Mouse (Mus musculus) myocyte (in vitro differentiated cells): ENCODE data around the gene F2rl3. TPM values are rescaled to one million over a fixed set of nuclear protein-coding genes. Genes with fewer than 3 reads are reported as not detected.

ENCODE experiments used
- H3K27me3 ChIP-seq: one replicate; pipeline ENCODE4 v1.6.1; 2011; ENCODE audit not compliant: control insufficient read depth, insufficient read depth, insufficient read length
- H3K36me3 ChIP-seq: one replicate; pipeline ENCODE4 v1.6.1; 2011; ENCODE audit not compliant: control insufficient read depth, insufficient read depth
- H3K4me2 ChIP-seq: one replicate; pipeline ENCODE4 v1.6.1; 2011; ENCODE audit warnings: low read depth, control low read depth
- H3K4me3 ChIP-seq: one replicate; pipeline ENCODE4 v1.5.1; 2011; ENCODE audit warnings: mild to moderate bottlenecking, control low read depth, moderate library complexity
- H3K79me2 ChIP-seq: one replicate; pipeline ENCODE4 v1.6.1; 2011; ENCODE audit not compliant: control insufficient read depth, insufficient read depth
- H3ac ChIP-seq: one replicate; pipeline ENCODE4 v1.6.1; 2011; ENCODE audit not compliant: control insufficient read depth, insufficient read length
- CEBPB ChIP-seq: IDR thresholded peaks from 2 replicates; pipeline ENCODE4 v1.6.1; 2011; ENCODE audit warnings: mild to moderate bottlenecking, moderate library complexity; ENCODE audit not compliant: poor library complexity, insufficient read depth, severe bottlenecking
- E2F4 ChIP-seq: IDR thresholded peaks from one replicate; pipeline ENCODE4 v1.6.1; 2011; ENCODE audit warnings: mild to moderate bottlenecking, control low read depth, moderate library complexity; ENCODE audit not compliant: insufficient read depth
- MAX ChIP-seq: IDR thresholded peaks from one replicate; pipeline ENCODE4 v1.6.1; 2011; ENCODE audit warnings: low read depth, mild to moderate bottlenecking, control low read depth
- MYOD1 ChIP-seq, 3 experiments: IDR thresholded peaks; one replicate each; pipeline ENCODE4 v1.6.1; 2011; ENCODE audit warnings: control low read depth in 2 of 3, low read depth in 2 of 3, mild to moderate bottlenecking in 2 of 3, moderate library complexity in 1 of 3; ENCODE audit not compliant: insufficient read length in 2 of 3, control insufficient read depth in 1 of 3
- MYOG ChIP-seq, 3 experiments: IDR thresholded peaks; one replicate each; pipeline ENCODE4 v1.6.1; 2011; ENCODE audit warnings: control low read depth in 2 of 3, low read depth in 2 of 3, mild to moderate bottlenecking in 2 of 3; ENCODE audit not compliant: insufficient read length in 2 of 3, control insufficient read depth in 1 of 3, insufficient read depth in 1 of 3
- POLR2A ChIP-seq: IDR thresholded peaks from one replicate; pipeline ENCODE4 v1.6.1; 2011; ENCODE audit warnings: low read depth, mild to moderate bottlenecking, control low read depth, moderate library complexity; ENCODE audit not compliant: insufficient read length
- POLR2AphosphoS2 ChIP-seq: IDR thresholded peaks from one replicate; pipeline ENCODE4 v1.6.1; 2011; ENCODE audit warnings: low read depth, control low read depth; ENCODE audit not compliant: insufficient read length
- REST ChIP-seq: IDR thresholded peaks from one replicate; pipeline ENCODE4 v1.6.1; 2011; ENCODE audit warnings: mild to moderate bottlenecking, control low read depth, moderate library complexity; ENCODE audit not compliant: insufficient read depth, insufficient read length
- SRF ChIP-seq: IDR thresholded peaks from one replicate; pipeline ENCODE4 v1.6.1; 2011; ENCODE audit warnings: low read depth; ENCODE audit not compliant: control insufficient read depth, insufficient read length
- TCF12 ChIP-seq: IDR thresholded peaks from one replicate; pipeline ENCODE4 v1.6.1; 2011; ENCODE audit warnings: mild to moderate bottlenecking, control low read depth; ENCODE audit not compliant: poor library complexity, insufficient read depth, severe bottlenecking
- TCF3 ChIP-seq: IDR thresholded peaks from one replicate; pipeline ENCODE4 v1.6.1; 2011; ENCODE audit warnings: low read depth, control low read depth; ENCODE audit not compliant: insufficient read length
- USF1 ChIP-seq: IDR thresholded peaks from one replicate; pipeline ENCODE4 v1.6.1; 2011; ENCODE audit warnings: low read depth, mild to moderate bottlenecking, control low read depth, moderate library complexity
- polyA plus RNA-seq: library from polyadenylated mRNA; unstranded; fragments of >200 nt; fragmentation: generic; extraction: Trizol; gene quantifications from one replicate; pipeline ENCODE4 v1.2.1, GENCODE M21; 2012; ENCODE audit warnings: missing spikeins

F2rl3 gene
- 1.4 TPM for polyA plus RNA-seq

GRCm38 (mm10) chr8:72761322-72762051 is at the start of gene F2rl3:
Gene F2rl3, plus strand, starts transcription at chr8:72761880.
- H3K36me3 ChIP-seq: peaks cover 5% of the 10 kb centered on the region
- no peak within 1 kb of the TSS for H3K4me2 ChIP-seq
- H3K27me3 ChIP-seq: no peaks in the 10 kb centered on the region
- no peak within 1 kb of the TSS for H3K4me3 ChIP-seq
- H3ac ChIP-seq: no peak within 1 kb of the TSS
- TF ChIP-seq POLR2AphosphoS2: no peak
- TF ChIP-seq SRF: no peak
- TF ChIP-seq TCF3: no peak
- TF ChIP-seq TCF12: no peak
- TF ChIP-seq E2F4: no peak
- TF ChIP-seq CEBPB: no peak
- TF ChIP-seq MYOD1 (IDR thresholded peaks at IDR 0.05; ENCODE audit: control insufficient read depth in 1 of 3, insufficient read length in 2 of 3, low read depth in 2 of 3): no peak
- TF ChIP-seq USF1: no peak
- no peak for TF ChIP-seq POLR2A
- TF ChIP-seq REST: no peak
- TF ChIP-seq MYOG (IDR thresholded peaks at IDR 0.05; ENCODE audit: control insufficient read depth in 1 of 3, insufficient read depth in 1 of 3, insufficient read length in 2 of 3, low read depth in 2 of 3): no peak
- TF ChIP-seq MAX: no peak
- no peaks in the 10 kb centered on the region for H3K79me2 ChIP-seq

GRCm38 (mm10) chr8:72712569-72712968 is 49.1 kb upstream of the F2rl3 start:
- TF ChIP-seq MAX: no peak
- no peak for TF ChIP-seq TCF12
- TF ChIP-seq E2F4: no peak
- TF ChIP-seq USF1: no peak
- no peak for TF ChIP-seq POLR2A
- no peak for TF ChIP-seq TCF3
- TF ChIP-seq MYOD1 (IDR thresholded peaks at IDR 0.05; ENCODE audit: control insufficient read depth in 1 of 3, insufficient read length in 2 of 3, low read depth in 2 of 3): no peak
- no peak for TF ChIP-seq CEBPB
- no peak for TF ChIP-seq SRF
- TF ChIP-seq MYOG (IDR thresholded peaks at IDR 0.05; ENCODE audit: control insufficient read depth in 1 of 3, insufficient read depth in 1 of 3, insufficient read length in 2 of 3, low read depth in 2 of 3): no peak
- TF ChIP-seq REST: no peak
- TF ChIP-seq POLR2AphosphoS2: no peak
- Histone ChIP-seq H3K79me2 (no peaks in the 10 kb centered on the region), H3K4me2 (no peak overlapping the region), H3K4me3 (no peak overlapping the region), H3ac (no peak overlapping the region), H3K36me3 (no peaks in the 10 kb centered on the region), H3K27me3 (peaks cover 24% of the 10 kb centered on the region)

DNA sequence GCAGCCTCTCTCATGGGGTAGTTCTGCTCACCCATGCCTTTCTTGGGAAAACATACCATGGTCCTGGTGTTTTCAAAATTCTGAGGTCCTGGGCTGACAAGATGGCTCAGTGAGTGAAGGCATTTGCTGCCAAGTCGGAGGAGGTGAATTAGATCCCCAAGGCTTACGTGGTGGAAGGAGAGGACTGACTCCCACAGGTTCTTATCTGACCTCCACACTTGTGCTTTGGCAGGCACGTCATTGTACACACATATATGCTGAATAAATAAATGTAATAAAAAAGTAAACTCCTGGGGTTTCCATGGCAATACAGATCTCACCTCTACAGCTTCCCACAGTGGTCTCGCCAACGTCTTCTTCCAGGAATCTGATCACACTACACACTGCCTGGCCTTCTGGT is 45.1 kb upstream of the F2rl3 start:
- TF ChIP-seq CEBPB (no peak), MAX (no peak), REST (no peak), TCF12 (no peak), SRF (no peak), MYOD1 (IDR thresholded peaks at IDR 0.05; ENCODE audit: control insufficient read depth in 1 of 3, insufficient read length in 2 of 3, low read depth in 2 of 3) (no peak), POLR2A (no peak), USF1 (no peak)
- no peak overlapping the region for H3K4me2 ChIP-seq

DNA sequence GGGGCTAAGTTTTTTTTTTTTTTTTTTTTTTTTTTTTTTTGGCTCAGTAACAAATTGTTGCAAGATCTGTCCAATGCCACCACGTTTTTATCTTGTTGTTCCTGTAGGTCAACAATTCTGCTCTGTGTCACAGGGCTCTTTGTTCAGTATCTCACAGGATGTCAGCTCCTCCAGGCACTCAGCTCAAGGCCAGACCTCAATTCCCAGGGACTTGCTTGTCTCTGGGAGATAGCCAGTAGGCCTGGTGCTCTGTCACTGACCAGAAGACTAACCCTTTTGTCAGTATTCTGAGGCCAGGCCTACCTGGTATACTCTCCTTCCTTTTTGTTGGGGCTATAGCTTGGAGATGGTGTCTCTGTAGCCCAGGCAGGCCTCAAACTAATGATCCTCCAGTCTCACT is 41.1 kb upstream of the F2rl3 start:
- H3K4me2 ChIP-seq: no peak overlapping the region
- H3K4me3 ChIP-seq: no peak overlapping the region
- peaks cover under 1% of the 10 kb centered on the region for H3K36me3 ChIP-seq
- peaks cover 9% of the 10 kb centered on the region for H3K79me2 ChIP-seq
- no peak overlapping the region for H3ac ChIP-seq
- TF ChIP-seq TCF12: no peak
- TF ChIP-seq MYOG (IDR thresholded peaks at IDR 0.05; ENCODE audit: control insufficient read depth in 1 of 3, insufficient read depth in 1 of 3, insufficient read length in 2 of 3, low read depth in 2 of 3): no peak
- no peak for TF ChIP-seq MYOD1 (IDR thresholded peaks at IDR 0.05; ENCODE audit: control insufficient read depth in 1 of 3, insufficient read length in 2 of 3, low read depth in 2 of 3)
- no peak for TF ChIP-seq E2F4
- TF ChIP-seq MAX: no peak
- no peak for TF ChIP-seq POLR2AphosphoS2
- TF ChIP-seq USF1: no peak
- TF ChIP-seq POLR2A: no peak
- no peaks in the 10 kb centered on the region for H3K27me3 ChIP-seq

More for the DNA sequence above, 45.1 kb upstream of the F2rl3 start:
- Histone ChIP-seq H3K36me3 (no peaks in the 10 kb centered on the region), H3ac (no peak overlapping the region), H3K27me3 (peaks cover 12% of the 10 kb centered on the region), H3K79me2 (no peaks in the 10 kb centered on the region), H3K4me3 (no peak overlapping the region)
